Mouse (Mus musculus) forebrain, embryonic 15.5 days (tissue): Measurements from ENCODE around the gene Taf1d. TPM values are rescaled to one million over a fixed set of nuclear protein-coding genes. Genes with fewer than 3 reads are reported as not detected.
A peak's percentile ranks its signal among the peaks of the same experiment; 100 is the strongest.

Experiments
- ATAC-seq: fragments of 200-750 bp; cut with Nextera tagmentation; replicated peaks from 2 replicates; pipeline ENCODE4 v1.8.0; 2017; ENCODE audit warnings: mild to moderate bottlenecking, moderate TSS enrichment, moderate library complexity
- H3K27ac ChIP-seq: fragments of 300-500 bp; sonication (generic); replicated peaks from 2 replicates; pipeline ENCODE4 v1.5.1; 2015; ENCODE audit warnings: mild to moderate bottlenecking, inconsistent platforms
- H3K27me3 ChIP-seq: fragments of 300-500 bp; sonication (generic); 2 replicates; pipeline ENCODE4 v1.6.1; 2015; ENCODE audit warnings: inconsistent platforms
- H3K36me3 ChIP-seq: fragments of 300-500 bp; sonication (generic); 2 replicates; pipeline ENCODE4 v1.6.1; 2015; ENCODE audit warnings: mild to moderate bottlenecking, inconsistent platforms
- H3K4me1 ChIP-seq: fragments of 300-500 bp; sonication (generic); 2 replicates; pipeline ENCODE4 v1.6.1; 2015; ENCODE audit warnings: inconsistent platforms
- H3K4me2 ChIP-seq: fragments of 300-500 bp; sonication (generic); replicated peaks from 2 replicates; pipeline ENCODE4 v1.6.1; 2015; ENCODE audit warnings: mild to moderate bottlenecking, inconsistent platforms
- H3K4me3 ChIP-seq: fragments of 300-500 bp; sonication (generic); 2 replicates; pipeline ENCODE4 v1.5.1; 2015; ENCODE audit warnings: mild to moderate bottlenecking, inconsistent platforms
- H3K9ac ChIP-seq: fragments of 300-500 bp; sonication (generic); replicated peaks from 2 replicates; pipeline ENCODE4 v1.6.1; 2015; ENCODE audit warnings: mild to moderate bottlenecking, inconsistent platforms
- H3K9me3 ChIP-seq: fragments of 300-500 bp; sonication (generic); 2 replicates; pipeline ENCODE4 v1.6.1; 2016; ENCODE audit warnings: inconsistent platforms
- WGBS: fragments of 180-500 bp; shearing (Covaris S2); methylation state at CpG from one replicate; pipeline ENCODE4 v1.1.7; 2015; ENCODE audit warnings: mixed read lengths; 5-methylcytosine and 5-hydroxymethylcytosine counted together
- polyA plus RNA-seq: library from polyadenylated mRNA; unstranded; fragments of >200 nt; fragmentation: Nextera tagmentation; extraction: Ambion mirVana; gene quantifications from 2 replicates; pipeline ENCODE4 v1.2.1, GENCODE M21; 2015

Gene Taf1d
- 49.7 and 52.2 TPM in 2 replicates for polyA plus RNA-seq

- no peaks in the 10 kb centered on the region for H3K9me3 ChIP-seq
- WGBS = 13% methylated on average over 45 of the region's 45 CpGs
- H3K27ac ChIP-seq = peak within 1 kb of the TSS; percentile 92
- ATAC-seq = peak; percentile 98
- H3K4me1 ChIP-seq = peaks cover 43% of the 10 kb centered on the region
- H3K4me2 ChIP-seq = peak within 1 kb of the TSS; percentile 68
- H3K4me3 ChIP-seq = peak within 1 kb of the TSS; percentile 98
- no peaks in the 10 kb centered on the region for H3K27me3 ChIP-seq
- H3K36me3 ChIP-seq = peaks cover 24% of the 10 kb centered on the region
- peak within 1 kb of the TSS; percentile 94 for H3K9ac ChIP-seq
These were observed at the start of gene Taf1d for GRCm38 (mm10) chr9:15305503-15306397. Gene Taf1d, plus strand, starts transcription at chr9:15306214.

GRCm38 (mm10) chr9:15256214-15256613, 49.8 kb upstream of the Taf1d start:
- Histone ChIP-seq H3K27ac (no peak overlapping the region), H3K9ac (no peak overlapping the region), H3K36me3 (peaks cover 18% of the 10 kb centered on the region), H3K9me3 (no peaks in the 10 kb centered on the region), H3K4me2 (no peak overlapping the region), H3K4me3 (no peak overlapping the region), H3K4me1 (no peaks in the 10 kb centered on the region), H3K27me3 (no peaks in the 10 kb centered on the region)
- ATAC-seq = no peak
- 82% methylated on average over 3 of the region's 3 CpGs for WGBS

GRCm38 (mm10) chr9:15261980-15262379, 44.0 kb upstream of the Taf1d start:
- Histone ChIP-seq H3K4me1 (no peaks in the 10 kb centered on the region), H3K4me2 (no peak overlapping the region), H3K36me3 (peaks cover 72% of the 10 kb centered on the region), H3K9ac (no peak overlapping the region), H3K27ac (no peak overlapping the region), H3K4me3 (no peak overlapping the region), H3K9me3 (no peaks in the 10 kb centered on the region), H3K27me3 (no peaks in the 10 kb centered on the region)
- ATAC-seq = no peak
- 95% methylated on average over 8 of the region's 8 CpGs for WGBS

GRCm38 (mm10) chr9:15263487-15263886, 42.5 kb upstream of the Taf1d start:
- no peaks in the 10 kb centered on the region for H3K4me1 ChIP-seq
- ATAC-seq = no peak
- no peak overlapping the region for H3K9ac ChIP-seq
- H3K27me3 ChIP-seq = no peaks in the 10 kb centered on the region
- H3K4me2 ChIP-seq = no peak overlapping the region
- H3K27ac ChIP-seq = no peak overlapping the region
- H3K9me3 ChIP-seq = no peaks in the 10 kb centered on the region
- WGBS = 98% methylated on average over 10 of the region's 10 CpGs
- H3K36me3 ChIP-seq = peaks cover 85% of the 10 kb centered on the region
- no peak overlapping the region for H3K4me3 ChIP-seq

- Histone ChIP-seq H3K27ac (no peak overlapping the region), H3K9ac (no peak overlapping the region), H3K36me3 (peaks cover 79% of the 10 kb centered on the region), H3K9me3 (no peaks in the 10 kb centered on the region), H3K4me2 (no peak overlapping the region), H3K4me1 (peaks cover 16% of the 10 kb centered on the region), H3K4me3 (no peak overlapping the region), H3K27me3 (no peaks in the 10 kb centered on the region)
- ATAC-seq = no peak
- 95% methylated on average over 2 of the region's 2 CpGs for WGBS
These were observed 32.0 kb upstream of the Taf1d start for GRCm38 (mm10) chr9:15273981-15274380.

- Histone ChIP-seq H3K9ac (no peak overlapping the region), H3K27me3 (no peaks in the 10 kb centered on the region), H3K27ac (no peak overlapping the region), H3K4me1 (peaks cover 27% of the 10 kb centered on the region), H3K36me3 (peaks cover 51% of the 10 kb centered on the region), H3K4me3 (no peak overlapping the region), H3K9me3 (no peaks in the 10 kb centered on the region), H3K4me2 (no peak overlapping the region)
- ATAC-seq = no peak
- WGBS = 93% methylated on average over 4 of the region's 4 CpGs
These were observed 29.2 kb upstream of the Taf1d start for GRCm38 (mm10) chr9:15276855-15277254.

- 88% methylated on average over 3 of the region's 3 CpGs for WGBS
- H3K36me3 ChIP-seq = peaks cover 36% of the 10 kb centered on the region
- H3K4me2 ChIP-seq = no peak overlapping the region
- peak overlapping the region; percentile 68; the same call in 1 of the 2 replicates for H3K4me3 ChIP-seq
- H3K9me3 ChIP-seq = no peaks in the 10 kb centered on the region
- no peak overlapping the region for H3K27ac ChIP-seq
- peaks cover 27% of the 10 kb centered on the region for H3K4me1 ChIP-seq
- H3K27me3 ChIP-seq = no peaks in the 10 kb centered on the region
- H3K9ac ChIP-seq = no peak overlapping the region
- no peak for ATAC-seq
These were observed 27.7 kb upstream of the Taf1d start for GRCm38 (mm10) chr9:15278343-15278742.

- ATAC-seq = no peak
- whole genome bisulfite sequencing = 9% methylated on average over 19 of the region's 19 CpGs
These were observed 26.8 kb upstream of the Taf1d start for GRCm38 (mm10) chr9:15279139-15279648.

GRCm38 (mm10) chr9:15279649-15280490, 26.1 kb upstream of the Taf1d start, which contains the start of gene Med17:
Gene Med17, minus strand, starts transcription at chr9:15279931.
- Histone ChIP-seq H3K4me3 (peak within 1 kb of the TSS; percentile 68), H3K27me3 (no peaks in the 10 kb centered on the region), H3K36me3 (peaks cover 21% of the 10 kb centered on the region), H3K27ac (peak within 1 kb of the TSS; percentile 88), H3K9me3 (no peaks in the 10 kb centered on the region), H3K4me2 (peak within 1 kb of the TSS; percentile 62), H3K9ac (peak within 1 kb of the TSS; percentile 87), H3K4me1 (peaks cover 27% of the 10 kb centered on the region)
- ATAC-seq = peak; percentile 98
- 1% methylated on average over 57 of the region's 57 CpGs for WGBS

More at GRCm38 (mm10) chr9:15279139-15279648, 26.8 kb upstream of the Taf1d start:
- H3K36me3 ChIP-seq = peaks cover 28% of the 10 kb centered on the region
- peaks cover 27% of the 10 kb centered on the region for H3K4me1 ChIP-seq
- peak overlapping the region; percentile 68 for H3K4me3 ChIP-seq
- peak overlapping the region; percentile 88 for H3K27ac ChIP-seq
- peak overlapping the region; percentile 62 for H3K4me2 ChIP-seq
- no peaks in the 10 kb centered on the region for H3K9me3 ChIP-seq
- no peaks in the 10 kb centered on the region for H3K27me3 ChIP-seq
- H3K9ac ChIP-seq = peak overlapping the region; percentile 87

GRCm38 (mm10) chr9:15280491-15280879, 25.5 kb upstream of the Taf1d start:
- H3K27ac ChIP-seq = 0 out of 2 replicates have a peak overlapping the region, but pooled peaks have one; percentile 88

GRCm38 (mm10) chr9:15285443-15285842, 20.6 kb upstream of the Taf1d start:
- no peak overlapping the region for H3K27ac ChIP-seq
- no peaks in the 10 kb centered on the region for H3K9me3 ChIP-seq
- ATAC-seq = no peak
- peaks cover 8% of the 10 kb centered on the region for H3K4me1 ChIP-seq
- H3K4me3 ChIP-seq = no peak overlapping the region
- 65% methylated on average over 3 of the region's 3 CpGs for WGBS
- H3K9ac ChIP-seq = no peak overlapping the region
- H3K27me3 ChIP-seq = no peaks in the 10 kb centered on the region
- H3K4me2 ChIP-seq = no peak overlapping the region
- H3K36me3 ChIP-seq = peaks cover 4% of the 10 kb centered on the region; the same call in 1 of the 2 replicates

More at GRCm38 (mm10) chr9:15280491-15280879, 25.5 kb upstream of the Taf1d start:
- Histone ChIP-seq H3K9ac (peak overlapping the region; percentile 87), H3K27me3 (no peaks in the 10 kb centered on the region), H3K4me2 (peak overlapping the region; percentile 62), H3K36me3 (peaks cover 15% of the 10 kb centered on the region), H3K4me1 (peaks cover 27% of the 10 kb centered on the region), H3K4me3 (peak overlapping the region; percentile 68), H3K9me3 (no peaks in the 10 kb centered on the region)
- 44% methylated on average over 5 of the region's 5 CpGs for WGBS
- ATAC-seq = peak; percentile 5; the same call in 1 of the 2 replicates
